Mouse (Mus musculus) brain, embryonic 14.5 days (tissue): Measurements from ENCODE around the gene Nkx2-1.

Source experiments
- CTCF ChIP-seq: fragments of 200-500 bp; IDR thresholded peaks from 2 replicates; pipeline ENCODE4 v1.5.1; 2012; ENCODE audit warnings: inconsistent platforms, mild to moderate bottlenecking, moderate library complexity, borderline replicate concordance; ENCODE audit not compliant: insufficient read depth, insufficient read length; ENCODE audit errors: extremely low read depth
- POLR2A ChIP-seq: fragments of 200-500 bp; IDR thresholded peaks from 2 replicates; pipeline ENCODE4 v1.6.1; 2012; ENCODE audit warnings: mild to moderate bottlenecking, inconsistent platforms, borderline replicate concordance; ENCODE audit not compliant: poor library complexity, insufficient read depth, insufficient read length, severe bottlenecking; ENCODE audit errors: extremely low read depth

DNA sequence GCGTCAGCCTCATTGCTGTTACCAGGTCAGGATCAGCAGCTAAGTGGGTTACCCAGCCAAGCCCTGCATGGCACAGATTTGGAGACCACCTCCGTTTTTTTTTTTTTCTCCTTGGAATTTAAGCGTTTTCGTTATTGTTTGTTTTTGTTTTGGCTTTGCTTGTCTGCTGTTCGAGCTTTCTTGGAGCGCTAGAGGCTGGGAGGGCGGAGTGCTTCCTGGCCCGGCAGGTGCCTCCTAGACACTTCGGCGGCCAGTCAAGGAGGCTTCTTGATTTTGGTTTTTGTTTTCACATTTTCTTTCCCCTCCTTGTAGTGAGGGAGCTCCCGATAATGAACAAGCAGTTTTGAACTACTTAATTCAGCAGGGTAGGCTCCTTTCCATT lies at the start of gene Nkx2-1:
- TF ChIP-seq CTCF = no peak
- TF ChIP-seq POLR2A = no peak
